Mouse (Mus musculus) limb, embryonic 14.5 days (tissue): ENCODE data around the gene Gp1bb. TPM values are rescaled to one million over a fixed set of nuclear protein-coding genes. Genes with fewer than 3 reads are reported as not detected.
A peak's percentile ranks its signal among the peaks of the same experiment; 100 is the strongest.

Experiments
- ATAC-seq: fragments of 200-750 bp; cut with Nextera tagmentation; 2 replicates; pipeline ENCODE4 v1.8.0; 2017; ENCODE audit warnings: low read depth, moderate number of reproducible peaks, moderate TSS enrichment; ENCODE audit not compliant: low FRiP score
- DNase-seq: peaks from one replicate; pipeline ENCODE4 v3.0.0-alpha.2; 2015; ENCODE audit warnings: low spot score
- H3K27ac ChIP-seq: fragments of 300-500 bp; sonication (generic); replicated peaks from 2 replicates; pipeline ENCODE4 v1.5.1; 2014; ENCODE audit warnings: low read depth, mild to moderate bottlenecking, low read length, moderate library complexity, mixed read lengths
- H3K27me3 ChIP-seq: fragments of 300-500 bp; sonication (generic); 2 replicates; pipeline ENCODE4 v1.6.1; 2014; ENCODE audit warnings: low read length, mixed read lengths; ENCODE audit not compliant: control insufficient read depth, insufficient read depth
- H3K36me3 ChIP-seq: fragments of 300-500 bp; sonication (generic); 2 replicates; pipeline ENCODE4 v1.6.1; 2014; ENCODE audit warnings: mild to moderate bottlenecking, low read length, moderate library complexity, mixed read lengths; ENCODE audit not compliant: control insufficient read depth, insufficient read depth
- H3K4me1 ChIP-seq: fragments of 300-500 bp; sonication (generic); 2 replicates; pipeline ENCODE4 v1.6.1; 2014; ENCODE audit warnings: antibody characterized with exemption, low read length, mixed read lengths; ENCODE audit not compliant: control insufficient read depth, insufficient read depth
- H3K4me2 ChIP-seq: fragments of 300-500 bp; sonication (generic); replicated peaks from 2 replicates; pipeline ENCODE4 v1.6.1; 2014; ENCODE audit warnings: low read depth, mild to moderate bottlenecking, low read length, moderate library complexity; ENCODE audit not compliant: severe bottlenecking
- H3K4me3 ChIP-seq: fragments of 300-500 bp; sonication (generic); replicated peaks from 2 replicates; pipeline ENCODE4 v1.5.1; 2014; ENCODE audit warnings: low read length
- H3K9ac ChIP-seq: fragments of 300-500 bp; sonication (generic); 2 replicates; pipeline ENCODE4 v1.6.1; 2014; ENCODE audit warnings: mild to moderate bottlenecking, low read depth, low read length, moderate library complexity; ENCODE audit not compliant: severe bottlenecking
- H3K9me3 ChIP-seq: fragments of 300-500 bp; sonication (generic); 2 replicates; pipeline ENCODE4 v1.6.1; 2016; ENCODE audit warnings: low read length; ENCODE audit not compliant: control insufficient read depth
- POLR2A ChIP-seq: fragments of 200-500 bp; IDR thresholded peaks from 2 replicates; pipeline ENCODE4 v1.8.0; 2012; ENCODE audit warnings: inconsistent platforms, mild to moderate bottlenecking, moderate library complexity, borderline replicate concordance; ENCODE audit not compliant: insufficient read depth, insufficient read length; ENCODE audit errors: extremely low read depth
- whole genome bisulfite sequencing: fragments of 180-500 bp; shearing (Covaris S2); extraction: QIAGEN DNeasy Blood & Tissue Kit; methylation state at CpG from one replicate; pipeline ENCODE4 v1.1.7; 2014; 5-methylcytosine and 5-hydroxymethylcytosine counted together
- polyA plus RNA-seq, 2 experiments: library from polyadenylated mRNA; depleted of rRNA in 1 of 2; stranded (reverse) in 1 of 2; unstranded in 1 of 2; fragments of >200 nt; fragmentation: Nextera tagmentation in 1 of 2; extraction: Ambion mirVana in 1 of 2; gene quantifications; 2 replicates each; pipeline versions ENCODE4 v1.2.1 to v1.2.3; 2012 to 2014

Gene Gp1bb
- polyA plus RNA-seq, 2 experiments = 3.0 to 4.3 TPM

DNA sequence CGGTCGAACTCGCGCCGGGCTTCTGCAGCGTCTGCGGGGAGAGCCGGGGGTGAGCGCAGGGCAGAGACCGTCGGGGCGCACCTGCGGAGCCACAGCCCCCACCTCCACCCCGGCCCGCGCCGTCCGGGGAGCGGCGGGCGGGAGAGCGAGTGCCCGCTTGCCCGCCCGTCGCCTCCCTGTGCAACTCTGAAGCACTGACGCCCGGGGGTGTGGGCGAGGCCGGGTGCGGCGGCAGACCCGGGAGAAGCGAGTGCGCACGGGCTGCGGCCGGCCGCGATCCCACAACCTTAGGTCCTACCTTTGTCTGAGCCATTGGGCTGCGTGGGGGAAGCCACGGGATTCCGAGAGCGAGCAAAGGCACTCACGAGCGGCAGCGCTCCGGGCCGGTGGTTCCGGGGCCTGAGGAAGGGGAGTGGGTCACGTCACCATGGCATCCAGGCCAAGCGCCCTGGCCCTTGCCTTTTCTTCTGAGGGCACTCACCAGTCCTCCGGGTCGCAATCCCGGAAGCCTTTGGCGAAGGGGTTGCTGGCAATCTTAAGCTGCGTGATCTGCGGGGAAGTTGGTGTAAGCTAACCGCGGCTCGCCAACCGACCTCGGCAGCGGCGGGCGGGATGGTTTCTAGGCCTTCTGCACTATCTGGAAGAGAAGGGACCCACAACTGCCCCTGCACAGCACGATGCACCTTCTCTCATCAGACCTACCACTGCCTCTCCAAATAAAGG is 39.6 kb downstream of the Gp1bb start:
- Histone ChIP-seq H3K4me1 (peaks cover 20% of the 10 kb centered on the region), H3K4me2 (peak overlapping the region; percentile 61), H3K27me3 (peaks cover 83% of the 10 kb centered on the region), H3K27ac (no peak overlapping the region), H3K4me3 (peak overlapping the region; percentile 40), H3K9ac (peak overlapping the region; percentile 31), H3K36me3 (no peaks in the 10 kb centered on the region), H3K9me3 (no peaks in the 10 kb centered on the region)
- no peak for TF ChIP-seq POLR2A
- 5% methylated on average over 39 of the region's 67 CpGs for WGBS
- DNase-seq (no peak), ATAC-seq (no peak)

GRCm38 (mm10) chr16:18581623-18582205 is 40.5 kb downstream of the Gp1bb start:
- H3K4me3 ChIP-seq = peak overlapping the region; percentile 40
- WGBS = 4% methylated on average over 59 of the region's 66 CpGs
- no peaks in the 10 kb centered on the region for H3K36me3 ChIP-seq
- H3K4me2 ChIP-seq = peak overlapping the region; percentile 61
- TF ChIP-seq POLR2A = no peak
- H3K9me3 ChIP-seq = no peaks in the 10 kb centered on the region
- H3K27me3 ChIP-seq = peaks cover 76% of the 10 kb centered on the region
- 0 out of 2 replicates have a peak, but pooled peaks have one; percentile 10 for ATAC-seq
- DNase-seq = no peak
- H3K4me1 ChIP-seq = peaks cover 19% of the 10 kb centered on the region
- peak overlapping the region; percentile 31 for H3K9ac ChIP-seq
- no peak overlapping the region for H3K27ac ChIP-seq

- H3K4me1 ChIP-seq = peaks cover 15% of the 10 kb centered on the region
Measured at GRCm38 (mm10) chr16:18581050-18581622, 41.1 kb downstream of the Gp1bb start.

GRCm38 (mm10) chr16:18580389-18580788 is 41.8 kb downstream of the Gp1bb start:
- Histone ChIP-seq H3K9me3 (no peaks in the 10 kb centered on the region), H3K27ac (no peak overlapping the region), H3K4me1 (peaks cover 14% of the 10 kb centered on the region; the same call in 1 of the 2 replicates), H3K36me3 (no peaks in the 10 kb centered on the region), H3K27me3 (peaks cover 63% of the 10 kb centered on the region), H3K4me2 (no peak overlapping the region), H3K9ac (no peak overlapping the region), H3K4me3 (no peak overlapping the region)
- 24% methylated on average over 2 of the region's 2 CpGs for WGBS
- no peak for TF ChIP-seq POLR2A
- ATAC-seq (no peak), DNase-seq (no peak)

More at GRCm38 (mm10) chr16:18581050-18581622, 41.1 kb downstream of the Gp1bb start:
- Histone ChIP-seq H3K4me3 (peak overlapping the region; percentile 40), H3K9me3 (no peaks in the 10 kb centered on the region), H3K36me3 (no peaks in the 10 kb centered on the region), H3K4me2 (peak overlapping the region; percentile 61), H3K9ac (no peak overlapping the region), H3K27me3 (peaks cover 70% of the 10 kb centered on the region), H3K27ac (no peak overlapping the region)
- ATAC-seq = no peak
- 7% methylated on average over 21 of the region's 21 CpGs for WGBS
- no peak for DNase-seq
- no peak for TF ChIP-seq POLR2A

- H3K36me3 ChIP-seq = no peaks in the 10 kb centered on the region
- DNase-seq (peak; percentile 48), ATAC-seq (0 out of 2 replicates have a peak, but pooled peaks have one; percentile 5)
- no peak overlapping the region for H3K4me3 ChIP-seq
- WGBS = 10% methylated on average over 5 of the region's 5 CpGs
- no peak overlapping the region for H3K27ac ChIP-seq
- no peaks in the 10 kb centered on the region for H3K9me3 ChIP-seq
- H3K4me1 ChIP-seq = peaks cover 14% of the 10 kb centered on the region; the same call in 1 of the 2 replicates
- H3K27me3 ChIP-seq = peaks cover 35% of the 10 kb centered on the region
- TF ChIP-seq POLR2A = no peak
- no peak overlapping the region for H3K4me2 ChIP-seq
- H3K9ac ChIP-seq = no peak overlapping the region
Measured at GRCm38 (mm10) chr16:18577599-18578160, 44.5 kb downstream of the Gp1bb start.
